Mouse (Mus musculus): ENCODE results near the gene Slc7a7.
A peak's percentile ranks its signal among the peaks of the same experiment; 100 is the strongest.

GRCm38 (mm10) chr14:54432837-54433830 is 15.6 kb upstream of the Slc7a7 start:
- TF ChIP-seq CTCF (IDR thresholded peaks at IDR 0.05; ENCODE audit: borderline replicate concordance, insufficient read depth, low read length) = no peak
- peak; percentile 59 for TF ChIP-seq POLR2A (IDR thresholded peaks at IDR 0.05; ENCODE audit: low read depth, low read length)
